Mouse (Mus musculus) cerebellum, adult 2 months (tissue): Measurements from ENCODE around the gene Gm49361.

Source experiments
- CTCF ChIP-seq: fragments of 200-500 bp; IDR thresholded peaks from 2 replicates; pipeline ENCODE4 v1.5.1; 2011; ENCODE audit warnings: low read depth, mild to moderate bottlenecking, control low read depth, low read length, moderate library complexity, borderline replicate concordance; ENCODE audit not compliant: insufficient read depth
- POLR2A ChIP-seq: fragments of 200-500 bp; IDR thresholded peaks from 2 replicates; pipeline ENCODE4 v1.6.1; 2011; ENCODE audit warnings: low read length, control low read depth, borderline replicate concordance; ENCODE audit not compliant: insufficient read depth

- TF ChIP-seq CTCF (no peak), POLR2A (no peak)
Observed at GRCm38 (mm10) chr14:57691316-57691715, 54.6 kb downstream of the Gm49361 start.
